Mouse (Mus musculus) limb, embryonic 13.5 days (tissue): ENCODE measurements around the gene 5330417C22Rik. TPM values are rescaled to one million over a fixed set of nuclear protein-coding genes. Genes with fewer than 3 reads are reported as not detected.

Experiments
- ATAC-seq: fragments of 200-750 bp; cut with Nextera tagmentation; 2 replicates; pipeline ENCODE4 v1.8.0; 2017; ENCODE audit warnings: low read depth, moderate number of reproducible peaks, moderate TSS enrichment; ENCODE audit not compliant: low FRiP score
- H3K27ac ChIP-seq: fragments of 300-500 bp; sonication (generic); 2 replicates; pipeline ENCODE4 v1.5.1; 2015; ENCODE audit warnings: inconsistent platforms, mild to moderate bottlenecking, moderate library complexity
- H3K27me3 ChIP-seq: fragments of 300-500 bp; sonication (generic); 2 replicates; pipeline ENCODE4 v1.6.1; 2015; ENCODE audit warnings: mild to moderate bottlenecking, inconsistent platforms
- H3K36me3 ChIP-seq: fragments of 300-500 bp; sonication (generic); 2 replicates; pipeline ENCODE4 v1.6.1; 2015; ENCODE audit warnings: inconsistent platforms, mild to moderate bottlenecking, moderate library complexity
- H3K4me1 ChIP-seq: fragments of 300-500 bp; sonication (generic); 2 replicates; pipeline ENCODE4 v1.6.1; 2015; ENCODE audit warnings: inconsistent platforms
- H3K4me2 ChIP-seq: fragments of 300-500 bp; sonication (generic); replicated peaks from 2 replicates; pipeline ENCODE4 v1.6.1; 2015; ENCODE audit warnings: inconsistent platforms, mild to moderate bottlenecking, moderate library complexity
- H3K4me3 ChIP-seq: fragments of 300-500 bp; sonication (generic); 2 replicates; pipeline ENCODE4 v1.5.1; 2015; ENCODE audit warnings: moderate library complexity, mild to moderate bottlenecking, inconsistent platforms
- H3K9ac ChIP-seq: fragments of 300-500 bp; sonication (generic); 2 replicates; pipeline ENCODE4 v1.6.1; 2015; ENCODE audit warnings: mild to moderate bottlenecking, inconsistent platforms
- H3K9me3 ChIP-seq: fragments of 300-500 bp; sonication (generic); 2 replicates; pipeline ENCODE4 v1.6.1; 2016; ENCODE audit warnings: inconsistent platforms
- WGBS: fragments of 180-500 bp; shearing (Covaris S2); methylation state at CpG from one replicate; pipeline ENCODE4 v1.1.7; 2015; 5-methylcytosine and 5-hydroxymethylcytosine counted together
- polyA plus RNA-seq: library from polyadenylated mRNA; unstranded; fragments of >200 nt; fragmentation: Nextera tagmentation; extraction: Ambion mirVana; gene quantifications from 2 replicates; pipeline ENCODE4 v1.2.1, GENCODE M21; 2015

Gene 5330417C22Rik
- polyA plus RNA-seq, 1 experiment from 2014 or later, result 1.0 TPM

- Histone ChIP-seq H3K36me3 (no peaks in the 10 kb centered on the region), H3K4me3 (no peak overlapping the region), H3K27me3 (no peaks in the 10 kb centered on the region), H3K4me2 (no peak overlapping the region), H3K9ac (no peak overlapping the region), H3K4me1 (peaks cover 5% of the 10 kb centered on the region), H3K9me3 (no peaks in the 10 kb centered on the region), H3K27ac (no peak overlapping the region)
- WGBS, result 90% methylated on average over 4 of the region's 4 CpGs
- ATAC-seq, result no peak
Measured at GRCm38 (mm10) chr3:108484749-108485148, 51.6 kb downstream of the 5330417C22Rik start.

GRCm38 (mm10) chr3:108478800-108479199, 57.5 kb downstream of the 5330417C22Rik start:
- Histone ChIP-seq H3K36me3 (no peaks in the 10 kb centered on the region), H3K4me1 (peaks cover 20% of the 10 kb centered on the region), H3K9ac (no peak overlapping the region), H3K4me2 (no peak overlapping the region), H3K9me3 (no peaks in the 10 kb centered on the region), H3K4me3 (no peak overlapping the region), H3K27me3 (no peaks in the 10 kb centered on the region), H3K27ac (peak overlapping the region; percentile 28; the same call in 1 of the 2 replicates)
- ATAC-seq, result no peak
- WGBS, result 75% methylated on average over 4 of the region's 4 CpGs

GRCm38 (mm10) chr3:108476761-108477619, 59.3 kb downstream of the 5330417C22Rik start:
- no peak overlapping the region for H3K9ac ChIP-seq
- H3K4me2 ChIP-seq, result no peak overlapping the region
- H3K27me3 ChIP-seq, result no peaks in the 10 kb centered on the region
- 45% methylated on average over 14 of the region's 14 CpGs for WGBS
- no peaks in the 10 kb centered on the region for H3K9me3 ChIP-seq
- H3K36me3 ChIP-seq, result no peaks in the 10 kb centered on the region
- ATAC-seq, result peak; percentile 38; the same call in 1 of the 2 replicates
- peaks cover 20% of the 10 kb centered on the region for H3K4me1 ChIP-seq
- peak overlapping the region; percentile 61; the same call in 1 of the 2 replicates for H3K27ac ChIP-seq
- H3K4me3 ChIP-seq, result no peak overlapping the region

- no peak overlapping the region for H3K4me3 ChIP-seq
- no peak overlapping the region for H3K27ac ChIP-seq
- 80% methylated on average over 5 of the region's 5 CpGs for WGBS
- no peak overlapping the region for H3K4me2 ChIP-seq
- H3K27me3 ChIP-seq, result no peaks in the 10 kb centered on the region
- H3K4me1 ChIP-seq, result peaks cover 20% of the 10 kb centered on the region
- no peaks in the 10 kb centered on the region for H3K36me3 ChIP-seq
- no peak overlapping the region for H3K9ac ChIP-seq
- no peaks in the 10 kb centered on the region for H3K9me3 ChIP-seq
- ATAC-seq, result no peak
Measured at GRCm38 (mm10) chr3:108475496-108475895, 60.8 kb downstream of the 5330417C22Rik start.

GRCm38 (mm10) chr3:108474969-108475368, 61.4 kb downstream of the 5330417C22Rik start:
- WGBS, result 94% methylated on average over 7 of the region's 7 CpGs
- Histone ChIP-seq H3K27me3 (no peaks in the 10 kb centered on the region), H3K4me3 (no peak overlapping the region), H3K4me1 (peaks cover 18% of the 10 kb centered on the region), H3K9ac (no peak overlapping the region), H3K9me3 (no peaks in the 10 kb centered on the region), H3K36me3 (no peaks in the 10 kb centered on the region), H3K27ac (no peak overlapping the region), H3K4me2 (no peak overlapping the region)
- ATAC-seq, result no peak

GRCm38 (mm10) chr3:108467760-108468159, 68.6 kb downstream of the 5330417C22Rik start:
- Histone ChIP-seq H3K4me3 (no peak overlapping the region), H3K27ac (no peak overlapping the region), H3K36me3 (no peaks in the 10 kb centered on the region), H3K9ac (no peak overlapping the region), H3K4me2 (no peak overlapping the region), H3K27me3 (no peaks in the 10 kb centered on the region), H3K9me3 (no peaks in the 10 kb centered on the region), H3K4me1 (no peaks in the 10 kb centered on the region)
- 0 out of 2 replicates have a peak, but pooled peaks have one; percentile 11 for ATAC-seq
- WGBS, result 55% methylated on average over 8 of the region's 8 CpGs

GRCm38 (mm10) chr3:108466425-108466824, 69.9 kb downstream of the 5330417C22Rik start:
- Histone ChIP-seq H3K9me3 (no peaks in the 10 kb centered on the region), H3K9ac (no peak overlapping the region), H3K36me3 (no peaks in the 10 kb centered on the region), H3K4me3 (no peak overlapping the region), H3K4me2 (no peak overlapping the region), H3K27me3 (no peaks in the 10 kb centered on the region), H3K27ac (no peak overlapping the region), H3K4me1 (no peaks in the 10 kb centered on the region)
- WGBS, result 83% methylated on average over 6 of the region's 6 CpGs
- ATAC-seq, result no peak

GRCm38 (mm10) chr3:108458866-108459265, 77.5 kb downstream of the 5330417C22Rik start:
- Histone ChIP-seq H3K9ac (no peak overlapping the region), H3K9me3 (no peaks in the 10 kb centered on the region), H3K27me3 (no peaks in the 10 kb centered on the region; the same call in 1 of the 2 replicates), H3K36me3 (no peaks in the 10 kb centered on the region), H3K4me1 (no peaks in the 10 kb centered on the region), H3K4me2 (peak overlapping the region; percentile 11; the same call in 1 of the 2 replicates), H3K4me3 (no peak overlapping the region), H3K27ac (no peak overlapping the region)
- ATAC-seq, result no peak
- 35% methylated on average over 10 of the region's 10 CpGs for WGBS

- Histone ChIP-seq H3K9me3 (no peaks in the 10 kb centered on the region), H3K4me3 (no peak overlapping the region), H3K4me1 (no peaks in the 10 kb centered on the region), H3K9ac (no peak overlapping the region), H3K36me3 (no peaks in the 10 kb centered on the region), H3K27me3 (no peaks in the 10 kb centered on the region; the same call in 1 of the 2 replicates), H3K4me2 (peak overlapping the region; percentile 11; the same call in 1 of the 2 replicates), H3K27ac (no peak overlapping the region)
- ATAC-seq, result no peak
- 54% methylated on average over 14 of the region's 14 CpGs for WGBS
Measured at GRCm38 (mm10) chr3:108458380-108458779, 78.0 kb downstream of the 5330417C22Rik start.

- H3K4me1 ChIP-seq, result no peaks in the 10 kb centered on the region
- no peak for ATAC-seq
- H3K9me3 ChIP-seq, result no peaks in the 10 kb centered on the region
- no peak overlapping the region for H3K27ac ChIP-seq
- H3K4me2 ChIP-seq, result no peak overlapping the region
- H3K36me3 ChIP-seq, result no peaks in the 10 kb centered on the region
- H3K9ac ChIP-seq, result no peak overlapping the region
- 85% methylated on average over 1 of the region's 1 CpGs for WGBS
- H3K4me3 ChIP-seq, result no peak overlapping the region
- no peaks in the 10 kb centered on the region for H3K27me3 ChIP-seq
Measured at GRCm38 (mm10) chr3:108454172-108454571, 82.2 kb downstream of the 5330417C22Rik start.

GRCm38 (mm10) chr3:108451969-108452368, 84.4 kb downstream of the 5330417C22Rik start:
- Histone ChIP-seq H3K27me3 (no peaks in the 10 kb centered on the region), H3K4me1 (no peaks in the 10 kb centered on the region), H3K27ac (no peak overlapping the region), H3K4me2 (no peak overlapping the region), H3K9me3 (no peaks in the 10 kb centered on the region), H3K36me3 (no peaks in the 10 kb centered on the region), H3K9ac (no peak overlapping the region), H3K4me3 (no peak overlapping the region)
- ATAC-seq, result no peak
- 77% methylated on average over 2 of the region's 2 CpGs for WGBS

GRCm38 (mm10) chr3:108445366-108445705, 91.0 kb downstream of the 5330417C22Rik start:
- Histone ChIP-seq H3K27me3 (no peaks in the 10 kb centered on the region), H3K36me3 (peaks cover 13% of the 10 kb centered on the region; the same call in 1 of the 2 replicates), H3K4me2 (peak overlapping the region; percentile 85), H3K9ac (peak overlapping the region; percentile 89), H3K4me3 (peak overlapping the region; percentile 88), H3K9me3 (no peaks in the 10 kb centered on the region), H3K27ac (peak overlapping the region; percentile 75; the same call in 1 of the 2 replicates), H3K4me1 (peaks cover 27% of the 10 kb centered on the region)
- 19% methylated on average over 6 of the region's 6 CpGs for WGBS
- ATAC-seq, result no peak; the same call in 1 of the 2 replicates
